ENCODE assay signal across 18 mouse cellular contexts in genomic region chr12:6400591-6400990, GRCm38 (mm10).
DNase-seq lines count a peak whose midpoint lies in the region; ATAC-seq and TF ChIP-seq lines count a peak whose summit lies in the region.
"Had no signal": no experiment of that assay in that cellular context is flagged by ENCODE, and none has a peak within 500 bp of the region (broad histone marks: within the 10 kb centered on the region; RNA-seq: fewer than 3 reads in every experiment).

No protein-coding gene starts in this region.

- TF ChIP-seq CTCF in hindbrain, postnatal 0 days (IDR thresholded peaks at IDR 0.05; ENCODE audit: low read depth) = no peak
- TF ChIP-seq CTCF in brain, embryonic 14.5 days (IDR thresholded peaks at IDR 0.05; ENCODE audit: borderline replicate concordance, extremely low read depth, insufficient read depth, insufficient read length) = no peak

- peak; percentile 43 for DNase-seq in forebrain, embryonic 14.5 days (ENCODE audit: low spot score)
- DNase-seq in hindbrain, postnatal 0 days (ENCODE audit: low spot score) = peak; percentile 4
- DNase-seq in hindbrain, embryonic 11.5 days (ENCODE audit: low spot score) = no peak
- DNase-seq in Muller cell, postnatal 12 days (ENCODE audit: inconsistent ontology term) = peak; percentile 5
- peak; percentile 60 for DNase-seq in brain, embryonic 14.5 days (ENCODE audit: low read depth)
- DNase-seq: adrenal gland, adult 8-10 months; cerebellum, adult 18-20 months; cerebellum, adult 9-11 months; embryo, embryonic 11 days; gastrocnemius, adult 2 months; gastrocnemius, postnatal 25 days; heart, postnatal 36 days; kidney, adult 2 months had no signal

- no peaks in the 10 kb centered on the region for H3K36me3 ChIP-seq in forebrain, embryonic 14.5 days (ENCODE audit: control insufficient read depth, insufficient read depth, low read length)
- H3K36me3 ChIP-seq in forebrain, embryonic 13.5 days (ENCODE audit: poor library complexity, severe bottlenecking) = no peaks in the 10 kb centered on the region
- no peaks in the 10 kb centered on the region for H3K36me3 ChIP-seq in hindbrain, postnatal 0 days (ENCODE audit: insufficient read depth, low read length)
- H3K36me3 ChIP-seq in hindbrain, embryonic 11.5 days (ENCODE audit: control insufficient read depth, insufficient read depth, low read length) = no peaks in the 10 kb centered on the region
- H3K36me3 ChIP-seq: embryonic facial prominence, embryonic 12.5 days; heart, embryonic 12.5 days; hindbrain, embryonic 13.5 days had no signal

- no peak overlapping the region for H3K9ac ChIP-seq in forebrain, embryonic 14.5 days (ENCODE audit: low read length)
- no peak overlapping the region for H3K9ac ChIP-seq in forebrain, embryonic 13.5 days
- H3K9ac ChIP-seq in hindbrain, postnatal 0 days (replicated peaks; ENCODE audit: low read length) = no peak overlapping the region
- H3K9ac ChIP-seq in hindbrain, embryonic 11.5 days (ENCODE audit: low read depth, low read length) = no peak overlapping the region
- H3K9ac ChIP-seq: embryonic facial prominence, embryonic 12.5 days; heart, embryonic 12.5 days; hindbrain, embryonic 13.5 days had no signal

- H3K4me1 ChIP-seq in forebrain, embryonic 14.5 days (ENCODE audit: control insufficient read depth, insufficient read depth, low read length) = no peaks in the 10 kb centered on the region
- 0 out of 2 replicates have a peak, but pooled peaks cover 7% of the 10 kb centered on the region for H3K4me1 ChIP-seq in forebrain, embryonic 13.5 days
- H3K4me1 ChIP-seq in hindbrain, postnatal 0 days (ENCODE audit: insufficient read depth, low read length) = no peaks in the 10 kb centered on the region
- no peaks in the 10 kb centered on the region for H3K4me1 ChIP-seq in hindbrain, embryonic 11.5 days (replicated peaks; ENCODE audit: control insufficient read depth, insufficient read depth, low read length)
- H3K4me1 ChIP-seq: embryonic facial prominence, embryonic 12.5 days; heart, embryonic 12.5 days; hindbrain, embryonic 13.5 days had no signal

- TF ChIP-seq POLR2A in brain, embryonic 14.5 days (IDR thresholded peaks at IDR 0.05; ENCODE audit: borderline replicate concordance, extremely low read depth, insufficient read depth, insufficient read length, poor library complexity, severe bottlenecking) = no peak

- H3K4me2 ChIP-seq in forebrain, embryonic 14.5 days (ENCODE audit: low read length) = no peak overlapping the region
- no peak overlapping the region for H3K4me2 ChIP-seq in forebrain, embryonic 13.5 days
- H3K4me2 ChIP-seq in hindbrain, postnatal 0 days (ENCODE audit: low read depth, low read length) = no peak overlapping the region
- H3K4me2 ChIP-seq in hindbrain, embryonic 11.5 days (replicated peaks; ENCODE audit: low read depth, low read length) = no peak overlapping the region
- H3K4me2 ChIP-seq: embryonic facial prominence, embryonic 12.5 days; heart, embryonic 12.5 days; hindbrain, embryonic 13.5 days had no signal

- no peak for ATAC-seq in forebrain, embryonic 14.5 days
- no peak for ATAC-seq in forebrain, embryonic 13.5 days
- no peak for ATAC-seq in hindbrain, postnatal 0 days
- ATAC-seq in hindbrain, embryonic 11.5 days (ENCODE audit: low FRiP score) = no peak
- ATAC-seq: intestine, embryonic 16.5 days had no signal

- no peaks in the 10 kb centered on the region for H3K27me3 ChIP-seq in forebrain, embryonic 14.5 days (replicated peaks; ENCODE audit: control insufficient read depth, insufficient read depth, low read length)
- no peaks in the 10 kb centered on the region for H3K27me3 ChIP-seq in forebrain, embryonic 13.5 days
- no peaks in the 10 kb centered on the region for H3K27me3 ChIP-seq in hindbrain, postnatal 0 days (ENCODE audit: insufficient read depth, low read length)
- no peaks in the 10 kb centered on the region for H3K27me3 ChIP-seq in hindbrain, embryonic 11.5 days (ENCODE audit: control insufficient read depth, insufficient read depth, low read length)
- H3K27me3 ChIP-seq: embryonic facial prominence, embryonic 12.5 days; heart, embryonic 12.5 days; hindbrain, embryonic 13.5 days had no signal

- H3K4me3 ChIP-seq in forebrain, embryonic 14.5 days (ENCODE audit: low read depth, low read length) = no peak overlapping the region
- no peak overlapping the region for H3K4me3 ChIP-seq in forebrain, embryonic 13.5 days
- H3K4me3 ChIP-seq in hindbrain, postnatal 0 days (ENCODE audit: low read length) = no peak overlapping the region
- H3K4me3 ChIP-seq in hindbrain, embryonic 11.5 days (ENCODE audit: low read depth, low read length) = no peak overlapping the region
- H3K4me3 ChIP-seq: embryonic facial prominence, embryonic 12.5 days; gastrocnemius, adult 2 months; heart, embryonic 12.5 days; hindbrain, embryonic 13.5 days had no signal

- 38% methylated on average over 3 of the region's 3 CpGs for WGBS in forebrain, embryonic 14.5 days
- WGBS in forebrain, embryonic 13.5 days = 61% methylated on average over 3 of the region's 3 CpGs
- WGBS in hindbrain, postnatal 0 days = 37% methylated on average over 3 of the region's 3 CpGs
- WGBS in hindbrain, embryonic 11.5 days = 72% methylated on average over 3 of the region's 3 CpGs

- H3K9me3 ChIP-seq in forebrain, embryonic 14.5 days (replicated peaks; ENCODE audit: control insufficient read depth, low read length) = no peaks in the 10 kb centered on the region
- no peaks in the 10 kb centered on the region for H3K9me3 ChIP-seq in forebrain, embryonic 13.5 days (replicated peaks)
- H3K9me3 ChIP-seq in hindbrain, postnatal 0 days (ENCODE audit: low read length) = no peaks in the 10 kb centered on the region
- H3K9me3 ChIP-seq in hindbrain, embryonic 11.5 days (ENCODE audit: control insufficient read depth, low read length) = no peaks in the 10 kb centered on the region
- H3K9me3 ChIP-seq: embryonic facial prominence, embryonic 12.5 days; heart, embryonic 12.5 days; hindbrain, embryonic 13.5 days had no signal

- no peak overlapping the region for H3K27ac ChIP-seq in forebrain, embryonic 14.5 days (ENCODE audit: low read depth, low read length)
- H3K27ac ChIP-seq in forebrain, embryonic 13.5 days = no peak overlapping the region; the same call in 1 of the 2 replicates
- H3K27ac ChIP-seq in hindbrain, postnatal 0 days = no peak overlapping the region
- no peak overlapping the region for H3K27ac ChIP-seq in hindbrain, embryonic 11.5 days (ENCODE audit: low read depth, low read length)
- H3K27ac ChIP-seq: embryonic facial prominence, embryonic 12.5 days; gastrocnemius, adult 2 months; hindbrain, embryonic 13.5 days had no signal
